Mouse (Mus musculus): ENCODE measurements around the gene Arid1a.
A peak's percentile ranks its signal among the peaks of the same experiment; 100 is the strongest.

GRCm38 (mm10) chr4:133680206-133680786 lies 76.3 kb downstream of the Arid1a start:
- 0 out of 2 replicates have a peak, but pooled peaks have one; percentile 40 for TF ChIP-seq EP300 (IDR thresholded peaks at IDR 0.05; ENCODE audit: low read depth)
- TF ChIP-seq CTCF (IDR thresholded peaks at IDR 0.05; ENCODE audit: low read depth), result no peak

Measured in liver, postnatal 0 days (tissue).